Mouse (Mus musculus): ENCODE measurements at regions not wholly inside any gene's neighbourhood (a gene's known extent, or its start where the extent isn't known, plus 50 kb on each side); places are given as distances from the start of the nearest gene placed in this dataset.

DNA sequence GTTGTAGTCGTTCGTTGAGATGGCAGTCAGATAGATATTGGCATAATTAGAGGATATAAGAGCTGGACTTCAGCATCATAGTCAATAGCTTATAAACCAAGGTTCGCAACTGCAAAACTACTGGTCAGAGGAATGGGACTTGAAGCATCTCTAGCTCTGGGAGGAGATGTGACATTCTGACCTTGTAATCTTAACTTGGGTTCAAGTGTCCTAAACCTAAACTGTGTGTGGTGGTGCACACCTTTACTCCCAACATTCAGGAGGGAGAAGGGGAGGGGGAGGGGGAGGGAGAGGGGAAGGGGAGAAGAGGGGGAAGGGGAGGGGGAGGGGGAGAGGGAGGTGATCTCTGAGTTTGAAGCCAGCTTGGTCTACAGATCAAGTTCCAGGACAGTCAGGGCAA lies 89.1 kb upstream of the Gnai1 start:
- H3K79me2 ChIP-seq (ENCODE audit: control insufficient read depth, insufficient read depth, low read length, poor library complexity): no peaks in the 10 kb centered on the region
- no peaks in the 10 kb centered on the region for H3K36me3 ChIP-seq (ENCODE audit: control insufficient read depth in 1 of 2, insufficient read depth in 2 of 2, low read length in 2 of 2)
- DNase-seq (ENCODE audit: low read depth, low spot score): no peak
- H3K27ac ChIP-seq (ENCODE audit: control insufficient read depth, low read depth, low read length): no peak overlapping the region
- H3K9ac ChIP-seq (ENCODE audit: control insufficient read depth, low read depth, low read length, poor library complexity, severe bottlenecking): no peak overlapping the region
- TF ChIP-seq MYB (IDR thresholded peaks at IDR 0.05; ENCODE audit: low read depth, low read length) (no peak), ZNF384 (IDR thresholded peaks at IDR 0.05; ENCODE audit: low read depth, low read length) (no peak), MAFK (IDR thresholded peaks at IDR 0.05; ENCODE audit: borderline replicate concordance, low read depth, low read length) (no peak), SIN3A (IDR thresholded peaks at IDR 0.05; ENCODE audit: low read length) (no peak), RCOR1 (IDR thresholded peaks at IDR 0.05; ENCODE audit: low read depth, low read length) (no peak), BHLHE40 (IDR thresholded peaks at IDR 0.05; ENCODE audit: borderline replicate concordance, low read depth, low read length) (no peak), POLR2AphosphoS2 (IDR thresholded peaks at IDR 0.05; ENCODE audit: low read length) (no peak), USF2 (IDR thresholded peaks at IDR 0.05; ENCODE audit: borderline replicate concordance in 1 of 2, insufficient read depth in 1 of 2, low read depth in 1 of 2, low read length in 2 of 2) (no peak), TCF12 (IDR thresholded peaks at IDR 0.05; ENCODE audit: low read depth, low read length) (no peak), HCFC1 (IDR thresholded peaks at IDR 0.05; ENCODE audit: low read depth, low read length) (no peak), KAT2A (conservative IDR thresholded peaks at IDR 0.05; ENCODE audit: low read depth, low read length) (no peak), CHD1 (IDR thresholded peaks at IDR 0.05; ENCODE audit: low read depth, low read length) (no peak), USF1 (IDR thresholded peaks at IDR 0.05; ENCODE audit: low read depth, low read length) (no peak), MEF2A (IDR thresholded peaks at IDR 0.05; ENCODE audit: extremely low read depth, insufficient replicate concordance, low read depth, low read length, poor library complexity, severe bottlenecking) (no peak), CTCF (IDR thresholded peaks at IDR 0.05 in 2 of 3, conservative IDR thresholded peaks at IDR 0.05 in 1 of 3; ENCODE audit: control insufficient read depth in 1 of 3, insufficient read depth in 1 of 3, low read depth in 2 of 3, low read length in 3 of 3, poor library complexity in 1 of 3, severe bottlenecking in 1 of 3) (no peak), JUND (IDR thresholded peaks at IDR 0.05; ENCODE audit: low read depth, low read length) (no peak), MXI1 (IDR thresholded peaks at IDR 0.05; ENCODE audit: low read depth, low read length) (no peak), NRF1 (IDR thresholded peaks at IDR 0.05; ENCODE audit: insufficient read depth, low read depth, low read length, poor library complexity, severe bottlenecking) (no peak)
- no peaks in the 10 kb centered on the region for H3K9me3 ChIP-seq (replicated peaks; ENCODE audit: insufficient read depth, low read length)
- no peak overlapping the region for H3K4me3 ChIP-seq (ENCODE audit: control insufficient read depth in 1 of 2, insufficient read depth in 1 of 2, low read depth in 2 of 2, low read length in 2 of 2)
- H3K27me3 ChIP-seq (ENCODE audit: control insufficient read depth in 1 of 2, insufficient read depth in 2 of 2, low read length in 2 of 2): no peaks in the 10 kb centered on the region
- no peaks in the 10 kb centered on the region for H3K4me1 ChIP-seq (ENCODE audit: control insufficient read depth in 1 of 2, insufficient read depth in 2 of 2, low read length in 2 of 2)

DNA sequence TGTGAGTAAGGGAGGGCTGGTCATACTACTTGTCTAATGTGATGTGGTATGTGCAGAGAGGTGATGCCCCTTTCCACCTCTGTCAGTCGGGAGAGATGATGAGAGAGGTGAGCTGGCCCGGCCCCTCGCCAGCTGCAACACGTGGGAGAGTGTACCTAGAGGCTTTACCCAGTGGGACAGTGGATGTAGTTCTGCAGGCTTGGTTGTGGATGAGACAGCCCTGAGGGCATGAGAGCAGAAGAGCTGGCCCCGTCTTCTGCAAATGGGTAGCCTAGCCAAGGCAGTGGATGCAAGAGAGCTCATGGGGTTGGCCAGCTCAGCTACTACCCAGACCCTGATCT lies 88.1 kb upstream of the Gnai1 start:
- no peak for DNase-seq (ENCODE audit: low read depth, low spot score)
- Histone ChIP-seq H3K9ac (ENCODE audit: control insufficient read depth, low read depth, low read length, poor library complexity, severe bottlenecking) (no peak overlapping the region), H3K27me3 (ENCODE audit: control insufficient read depth in 1 of 2, insufficient read depth in 2 of 2, low read length in 2 of 2) (no peaks in the 10 kb centered on the region), H3K4me1 (ENCODE audit: control insufficient read depth in 1 of 2, insufficient read depth in 2 of 2, low read length in 2 of 2) (no peaks in the 10 kb centered on the region), H3K36me3 (ENCODE audit: control insufficient read depth in 1 of 2, insufficient read depth in 2 of 2, low read length in 2 of 2) (no peaks in the 10 kb centered on the region), H3K4me3 (ENCODE audit: control insufficient read depth in 1 of 2, insufficient read depth in 1 of 2, low read depth in 2 of 2, low read length in 2 of 2) (no peak overlapping the region), H3K27ac (ENCODE audit: control insufficient read depth, low read depth, low read length) (no peak overlapping the region), H3K79me2 (ENCODE audit: control insufficient read depth, insufficient read depth, low read length, poor library complexity) (no peaks in the 10 kb centered on the region), H3K9me3 (replicated peaks; ENCODE audit: insufficient read depth, low read length) (no peaks in the 10 kb centered on the region)
- no peak for TF ChIP-seq MYB (IDR thresholded peaks at IDR 0.05; ENCODE audit: low read depth, low read length)
- no peak for TF ChIP-seq SMC3 (IDR thresholded peaks at IDR 0.05; ENCODE audit: low read depth, low read length)
